Mouse (Mus musculus) Patski (cell line): ENCODE measurements at regions not wholly inside any gene's neighbourhood (a gene's known extent, or its start where the extent isn't known, plus 50 kb on each side); places are given as distances from the start of the nearest gene placed in this dataset.

Source experiments
- ATAC-seq: fragments of 100-300 bp; one replicate; pipeline ENCODE4 v1.8.0; 2021
- CTCF ChIA-PET: fragments of 350-600 bp; sonication (Branson Sonifier 250); formaldehyde crosslinking; loops from one replicate; lab custom pipeline; 2022; ENCODE audit warnings: inconsistent platforms; lab: Charles Lee
- POLR2A ChIA-PET: fragments of 350-600 bp; sonication (Branson Sonifier 250); formaldehyde crosslinking; loops from one replicate; lab custom pipeline; 2022; ENCODE audit warnings: antibody characterized with exemption, inconsistent platforms; lab: Charles Lee
- DNase-seq: peaks from one replicate; pipeline ENCODE4 v3.0.0-alpha.2; 2011; ENCODE audit warnings: low read depth, low spot score
- H3K27me3 ChIP-seq: fragments of 371-371 bp; one replicate; pipeline ENCODE4 v1.5.1; 2021
- CTCF ChIP-seq: fragments of 100-300 bp; IDR thresholded peaks from one replicate; pipeline ENCODE4 v1.5.1; 2021
- in situ Hi-C: fragments of 300-500 bp; cut with MboI; formaldehyde crosslinking; loops from 3 replicates; pipeline ENCODE4 v1.11.1; 2018; ENCODE audit warnings: low pct_unique_long_range_greater_than_20kb, mixed read lengths

- peaks cover 3% of the 10 kb centered on the region for H3K27me3 ChIP-seq
- no peak for TF ChIP-seq CTCF
- DNase-seq: no peak
- POLR2A ChIA-PET: no interaction called here
- no peak for ATAC-seq
- CTCF ChIA-PET: no interaction called here
- in situ Hi-C loops: no loop called here
Measured at GRCm38 (mm10) chr6:89072569-89072968, 170.5 kb downstream of the Tpra1 start.

GRCm38 (mm10) chr6:89081624-89082300 is 179.7 kb downstream of the Tpra1 start:
- DNase-seq (no peak), ATAC-seq (no peak)
- POLR2A ChIA-PET: no interaction called here
- in situ Hi-C loops: no loop called here
- TF ChIP-seq CTCF: no peak
- peaks cover 10% of the 10 kb centered on the region for H3K27me3 ChIP-seq
- CTCF ChIA-PET: no interaction called here

GRCm38 (mm10) chr6:89084437-89084836 is 182.4 kb downstream of the Tpra1 start:
- peak; percentile 44 for TF ChIP-seq CTCF
- DNase-seq (no peak), ATAC-seq (no peak)
- in situ Hi-C loops: no loop called here
- ChIA-PET POLR2A (no interaction called here), CTCF (no interaction called here)
- H3K27me3 ChIP-seq: peaks cover 7% of the 10 kb centered on the region

GRCm38 (mm10) chr6:89085151-89085550 is 183.1 kb downstream of the Tpra1 start:
- CTCF ChIA-PET: no interaction called here
- in situ Hi-C loops: no loop called here
- ATAC-seq: no peak
- POLR2A ChIA-PET: no interaction called here
- DNase-seq: no peak
- peaks cover 7% of the 10 kb centered on the region for H3K27me3 ChIP-seq
- no peak for TF ChIP-seq CTCF

- no peak for TF ChIP-seq CTCF
- no peak for ATAC-seq
- ChIA-PET POLR2A (no interaction called here), CTCF (no interaction called here)
- DNase-seq: no peak
- in situ Hi-C loops: no loop called here
- H3K27me3 ChIP-seq: peaks cover 4% of the 10 kb centered on the region
Measured at GRCm38 (mm10) chr6:89087620-89088019, 185.6 kb downstream of the Tpra1 start.

- H3K27me3 ChIP-seq: no peaks in the 10 kb centered on the region
- no peak for ATAC-seq
- in situ Hi-C loops: no loop called here
- ChIA-PET CTCF (interaction anchor here (0.6 kb wide), 1 partner anchor 12 kb away, joined by 3 read pairs; no protein-coding TSS in a partner anchor), POLR2A (no interaction called here)
- no peak for DNase-seq
- TF ChIP-seq CTCF: no peak
Measured at GRCm38 (mm10) chr6:89090096-89090495, 188.0 kb downstream of the Tpra1 start.

GRCm38 (mm10) chr6:89095911-89096310 is 193.9 kb downstream of the Tpra1 start:
- H3K27me3 ChIP-seq: no peaks in the 10 kb centered on the region
- TF ChIP-seq CTCF: no peak
- ChIA-PET CTCF (no interaction called here), POLR2A (no interaction called here)
- in situ Hi-C loops: no loop called here
- no peak for ATAC-seq
- DNase-seq: no peak

GRCm38 (mm10) chr6:89097531-89097930 is 195.5 kb downstream of the Tpra1 start:
- no peak for DNase-seq
- ATAC-seq: no peak
- no peak for TF ChIP-seq CTCF
- ChIA-PET CTCF (no interaction called here), POLR2A (no interaction called here)
- in situ Hi-C loops: no loop called here
- H3K27me3 ChIP-seq: peaks cover 2% of the 10 kb centered on the region

GRCm38 (mm10) chr6:89119241-89119640 is 217.2 kb downstream of the Tpra1 start:
- peaks cover 4% of the 10 kb centered on the region for H3K27me3 ChIP-seq
- ATAC-seq (no peak), DNase-seq (no peak)
- in situ Hi-C loops: no loop called here
- ChIA-PET POLR2A (no interaction called here), CTCF (no interaction called here)
- no peak for TF ChIP-seq CTCF

GRCm38 (mm10) chr6:89121023-89121745 is 219.1 kb downstream of the Tpra1 start:
- ATAC-seq: no peak
- no peak for TF ChIP-seq CTCF
- ChIA-PET CTCF (no interaction called here), POLR2A (no interaction called here)
- in situ Hi-C loops: no loop called here
- peaks cover 7% of the 10 kb centered on the region for H3K27me3 ChIP-seq
- DNase-seq: no peak

- POLR2A ChIA-PET: no interaction called here
- TF ChIP-seq CTCF: no peak
- DNase-seq (no peak), ATAC-seq (no peak)
- peaks cover 7% of the 10 kb centered on the region for H3K27me3 ChIP-seq
- in situ Hi-C loops: no loop called here
- CTCF ChIA-PET: no interaction called here
Measured at GRCm38 (mm10) chr6:89121746-89122070, 219.7 kb downstream of the Tpra1 start.
